37 mouse cellular contexts compared by ENCODE assay signal in the genomic region with DNA sequence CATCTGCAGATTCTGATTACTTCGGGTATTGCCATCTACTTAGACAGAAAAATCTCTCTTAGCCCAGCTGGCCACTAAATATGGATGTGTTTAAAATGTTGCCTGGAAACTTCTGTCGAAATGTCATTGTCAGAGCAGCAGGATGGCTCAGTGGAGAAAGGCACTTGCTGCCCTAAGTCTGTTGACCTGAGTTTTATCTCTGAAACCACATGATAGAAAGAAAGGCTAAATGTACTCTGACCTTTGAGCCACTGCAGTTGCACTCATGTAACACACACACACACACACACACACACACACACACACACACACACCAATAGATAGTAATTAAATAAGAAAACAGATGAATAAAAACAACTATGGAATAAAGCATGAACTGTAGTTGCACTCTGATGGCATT. TPM values are rescaled to one million over a fixed set of nuclear protein-coding genes. Genes with fewer than 3 reads are reported as not detected.
"Had no signal": no experiment of that assay in that cellular context is flagged by ENCODE, and none has a peak within 500 bp of the region (broad histone marks: within the 10 kb centered on the region; RNA-seq: fewer than 3 reads in every experiment).

No protein-coding gene starts in this region.

- DNase-seq: cerebellum, adult 2 months; cerebellum, adult 8-10 months; cerebellum, adult 9-10 months; cerebellum, adult 9-11 months; cerebellum, postnatal 10 days; cerebellum, postnatal 14 days; cerebellum, postnatal 25 days; cerebellum, postnatal 36 days; embryo, embryonic 11 days; gastrocnemius, adult 2 months; gastrocnemius, postnatal 10 days; gastrocnemius, postnatal 14 days; gastrocnemius, postnatal 25 days; gastrocnemius, postnatal 36 days; heart, adult 11 months; heart, adult 18-20 months; heart, adult 2 months had no signal

- H3K9me3 ChIP-seq: embryonic facial prominence, embryonic 10.5 days; embryonic facial prominence, embryonic 12.5 days; embryonic facial prominence, embryonic 13.5 days; embryonic facial prominence, embryonic 15.5 days; forebrain, embryonic 10.5 days; forebrain, embryonic 12.5 days; forebrain, embryonic 13.5 days; forebrain, embryonic 15.5 days had no signal

- H3K27ac ChIP-seq: embryonic facial prominence, embryonic 10.5 days; embryonic facial prominence, embryonic 12.5 days; embryonic facial prominence, embryonic 13.5 days; embryonic facial prominence, embryonic 15.5 days; forebrain, embryonic 10.5 days; forebrain, embryonic 12.5 days; forebrain, embryonic 13.5 days; forebrain, embryonic 15.5 days; gastrocnemius, adult 2 months; heart, adult 2 months had no signal

- H3K4me3 ChIP-seq: embryonic facial prominence, embryonic 10.5 days; embryonic facial prominence, embryonic 12.5 days; embryonic facial prominence, embryonic 13.5 days; embryonic facial prominence, embryonic 15.5 days; erythroblast, embryonic 14.5 days; forebrain, embryonic 10.5 days; forebrain, embryonic 12.5 days; forebrain, embryonic 13.5 days; forebrain, embryonic 15.5 days; gastrocnemius, adult 2 months; heart, adult 2 months had no signal

- H3K27me3 ChIP-seq: embryonic facial prominence, embryonic 12.5 days; embryonic facial prominence, embryonic 13.5 days; embryonic facial prominence, embryonic 15.5 days; forebrain, embryonic 12.5 days; forebrain, embryonic 13.5 days; forebrain, embryonic 15.5 days had no signal

- H3K36me3 ChIP-seq: embryonic facial prominence, embryonic 10.5 days; embryonic facial prominence, embryonic 12.5 days; embryonic facial prominence, embryonic 13.5 days; embryonic facial prominence, embryonic 15.5 days; forebrain, embryonic 10.5 days; forebrain, embryonic 12.5 days; forebrain, embryonic 15.5 days had no signal

- H3K4me1 ChIP-seq: embryonic facial prominence, embryonic 10.5 days; embryonic facial prominence, embryonic 12.5 days; embryonic facial prominence, embryonic 13.5 days; embryonic facial prominence, embryonic 15.5 days; forebrain, embryonic 10.5 days; forebrain, embryonic 12.5 days; forebrain, embryonic 13.5 days; forebrain, embryonic 15.5 days had no signal

- H3K9ac ChIP-seq: embryonic facial prominence, embryonic 12.5 days; embryonic facial prominence, embryonic 13.5 days; embryonic facial prominence, embryonic 15.5 days; forebrain, embryonic 12.5 days; forebrain, embryonic 13.5 days; forebrain, embryonic 15.5 days had no signal

- H3K4me2 ChIP-seq: embryonic facial prominence, embryonic 12.5 days; embryonic facial prominence, embryonic 13.5 days; embryonic facial prominence, embryonic 15.5 days; forebrain, embryonic 12.5 days; forebrain, embryonic 13.5 days; forebrain, embryonic 15.5 days had no signal

- ATAC-seq: forebrain, embryonic 13.5 days; forebrain, embryonic 15.5 days; forebrain, embryonic 16.5 days had no signal

RNA-seq across cellular contexts. Expression of a gene that starts 52.3 kb away (rescaled TPM):
- total RNA-seq: common myeloid progenitor, adult 5-6 weeks; gastrocnemius, adult 18-20 months; gastrocnemius, adult 2 months; gastrocnemius, adult 8-10 months; gastrocnemius, postnatal 10 days; gastrocnemius, postnatal 14 days; gastrocnemius, postnatal 25 days; gastrocnemius, postnatal 36 days; gastrocnemius, postnatal 4 days; granulocyte monocyte progenitor cell, adult 5-6 weeks; heart, adult 18-20 months; heart, adult 2 months; heart, adult 8-10 months had no signal
- polyA plus RNA-seq: cerebellum, adult 2 months; cortical plate, adult 2 months; embryonic facial prominence, embryonic 10.5 days; embryonic facial prominence, embryonic 11.5 days; embryonic facial prominence, embryonic 12.5 days; embryonic facial prominence, embryonic 13.5 days; embryonic facial prominence, embryonic 14.5 days; embryonic facial prominence, embryonic 15.5 days; erythroblast, embryonic 14.5 days; forebrain, embryonic 10.5 days; forebrain, embryonic 11.5 days; forebrain, embryonic 12.5 days; forebrain, embryonic 13.5 days; forebrain, embryonic 15.5 days; forebrain, embryonic 16.5 days; heart, adult 2 months had no signal
